Mouse (Mus musculus) bone marrow, adult 2 months (tissue): ENCODE measurements around the gene Plxnc1.

Experiments
- CTCF ChIP-seq: fragments of 200-500 bp; IDR thresholded peaks from 2 replicates; pipeline ENCODE4 v1.5.1; 2011; ENCODE audit warnings: low read length, control low read depth; ENCODE audit not compliant: control insufficient read depth, insufficient read depth
- POLR2A ChIP-seq: fragments of 200-500 bp; IDR thresholded peaks from 2 replicates; pipeline ENCODE4 v1.6.1; 2011; ENCODE audit warnings: low read depth, mild to moderate bottlenecking, control low read depth, low read length, borderline replicate concordance; ENCODE audit not compliant: control insufficient read depth

GRCm38 (mm10) chr10:94913336-94913739 lies 31.3 kb downstream of the Plxnc1 start:
- TF ChIP-seq CTCF (no peak), POLR2A (no peak)
